Mouse (Mus musculus) kidney, adult 9 months (tissue): ENCODE measurements around the gene Tspan12.

Source experiments
- DNase-seq: peaks from one replicate; pipeline ENCODE4 v3.0.0; 2022

Gene Tspan12

GRCm38 (mm10) chr6:21767787-21768221, 84.5 kb downstream of the Tspan12 start:
- no peak for DNase-seq

- DNase-seq: no peak
These were observed 104.8 kb downstream of the Tspan12 start for GRCm38 (mm10) chr6:21747536-21747935.

- no peak for DNase-seq
These were observed 107.6 kb downstream of the Tspan12 start for GRCm38 (mm10) chr6:21744615-21745266.

GRCm38 (mm10) chr6:21740606-21741005, 111.7 kb downstream of the Tspan12 start:
- DNase-seq: no peak

- DNase-seq: no peak
These were observed 130.1 kb downstream of the Tspan12 start for GRCm38 (mm10) chr6:21722238-21722637.
